Mouse (Mus musculus): ENCODE results near the gene Cplx2.

Cplx2 gene

GRCm38 (mm10) chr13:54402346-54402745 lies 31.2 kb downstream of the Cplx2 start:
- DNase-seq (ENCODE audit: low read depth, low spot score): no peak

GRCm38 (mm10) chr13:54403224-54404070 lies 32.3 kb downstream of the Cplx2 start:
- DNase-seq (ENCODE audit: low read depth, low spot score): no peak

- no peak for DNase-seq (ENCODE audit: low read depth, low spot score)
These were observed 33.1 kb downstream of the Cplx2 start for GRCm38 (mm10) chr13:54404205-54404604.

- DNase-seq (ENCODE audit: low read depth, low spot score): no peak
These were observed 34.7 kb downstream of the Cplx2 start for GRCm38 (mm10) chr13:54405805-54406204.

- DNase-seq (ENCODE audit: low read depth, low spot score): no peak
These were observed 40.5 kb downstream of the Cplx2 start for GRCm38 (mm10) chr13:54411656-54412055.

GRCm38 (mm10) chr13:54412236-54412635 lies 41.1 kb downstream of the Cplx2 start:
- no peak for DNase-seq (ENCODE audit: low read depth, low spot score)

GRCm38 (mm10) chr13:54412721-54413120 lies 41.6 kb downstream of the Cplx2 start:
- DNase-seq (ENCODE audit: low read depth, low spot score): no peak

GRCm38 (mm10) chr13:54415059-54415458 lies 43.9 kb downstream of the Cplx2 start:
- no peak for DNase-seq (ENCODE audit: low read depth, low spot score)

- no peak for DNase-seq (ENCODE audit: low read depth, low spot score)
These were observed 47.7 kb downstream of the Cplx2 start for GRCm38 (mm10) chr13:54418781-54419327.

GRCm38 (mm10) chr13:54420226-54420625 lies 49.1 kb downstream of the Cplx2 start:
- no peak for DNase-seq (ENCODE audit: low read depth, low spot score)

- no peak for DNase-seq (ENCODE audit: low read depth, low spot score)
These were observed 54.1 kb downstream of the Cplx2 start for GRCm38 (mm10) chr13:54425269-54425668.

- no peak for DNase-seq (ENCODE audit: low read depth, low spot score)
These were observed 55.9 kb downstream of the Cplx2 start for GRCm38 (mm10) chr13:54426781-54427655.

GRCm38 (mm10) chr13:54428771-54429170 lies 57.6 kb downstream of the Cplx2 start:
- no peak for DNase-seq (ENCODE audit: low read depth, low spot score)

GRCm38 (mm10) chr13:54430051-54430450 lies 58.9 kb downstream of the Cplx2 start:
- no peak for DNase-seq (ENCODE audit: low read depth, low spot score)

GRCm38 (mm10) chr13:54431161-54431560 lies 60.0 kb downstream of the Cplx2 start:
- DNase-seq (ENCODE audit: low read depth, low spot score): no peak

Data from telencephalon, adult 2 months (tissue).